Mouse (Mus musculus) C2C12 (cell line): ENCODE results near the gene Cyp46a1. TPM values are rescaled to one million over a fixed set of nuclear protein-coding genes. Genes with fewer than 3 reads are reported as not detected.

ENCODE experiments used
- H3K27me3 ChIP-seq: one replicate; pipeline ENCODE4 v1.6.1; 2011; ENCODE audit not compliant: control insufficient read depth, insufficient read depth, insufficient read length
- H3K36me3 ChIP-seq: one replicate; pipeline ENCODE4 v1.6.1; 2011; ENCODE audit not compliant: control insufficient read depth, insufficient read depth
- H3K4me3 ChIP-seq: one replicate; pipeline ENCODE4 v1.5.1; 2011; ENCODE audit warnings: mild to moderate bottlenecking, control low read depth; ENCODE audit not compliant: poor library complexity, insufficient read depth, severe bottlenecking
- H3K79me2 ChIP-seq: one replicate; pipeline ENCODE4 v1.6.1; 2011; ENCODE audit not compliant: control insufficient read depth, insufficient read depth
- H3K79me3 ChIP-seq: one replicate; pipeline ENCODE4 v1.6.1; 2011; ENCODE audit warnings: low read depth, control low read depth
- H3ac ChIP-seq: one replicate; pipeline ENCODE3; 2011; ENCODE audit warnings: low read depth; ENCODE audit not compliant: control insufficient read depth, insufficient read length
- CEBPB ChIP-seq: IDR thresholded peaks from one replicate; pipeline ENCODE4 v1.6.1; 2011; ENCODE audit warnings: low read depth, mild to moderate bottlenecking, control low read depth, moderate library complexity
- CTCF ChIP-seq: IDR thresholded peaks from one replicate; pipeline ENCODE4 v1.5.1; 2011; ENCODE audit not compliant: control insufficient read depth, insufficient read depth, insufficient read length
- FOSL1 ChIP-seq: IDR thresholded peaks from one replicate; pipeline ENCODE4 v1.8.0; 2011; ENCODE audit warnings: mild to moderate bottlenecking, low read length; ENCODE audit not compliant: poor library complexity, insufficient read depth, severe bottlenecking
- MAX ChIP-seq: IDR thresholded peaks from one replicate; pipeline ENCODE4 v1.6.1; 2011; ENCODE audit warnings: mild to moderate bottlenecking, control low read depth
- MYOD1 ChIP-seq: IDR thresholded peaks from one replicate; pipeline ENCODE4 v1.6.1; 2011; ENCODE audit warnings: low read depth; ENCODE audit not compliant: control insufficient read depth, insufficient read length
- MYOG ChIP-seq: IDR thresholded peaks from one replicate; pipeline ENCODE4 v1.6.1; 2011; ENCODE audit not compliant: control insufficient read depth, insufficient read length; ENCODE audit errors: extremely low read depth
- USF1 ChIP-seq: IDR thresholded peaks from one replicate; pipeline ENCODE4 v1.6.1; 2011; ENCODE audit warnings: low read depth, mild to moderate bottlenecking, control low read depth, moderate library complexity
- polyA plus RNA-seq: library from polyadenylated mRNA; unstranded; fragments of >200 nt; fragmentation: generic; extraction: Trizol; gene quantifications from one replicate; pipeline ENCODE4 v1.2.1, GENCODE M21; 2012; ENCODE audit warnings: missing spikeins

The Cyp46a1 gene
- polyA plus RNA-seq, 1 experiment: 0.67 TPM

DNA sequence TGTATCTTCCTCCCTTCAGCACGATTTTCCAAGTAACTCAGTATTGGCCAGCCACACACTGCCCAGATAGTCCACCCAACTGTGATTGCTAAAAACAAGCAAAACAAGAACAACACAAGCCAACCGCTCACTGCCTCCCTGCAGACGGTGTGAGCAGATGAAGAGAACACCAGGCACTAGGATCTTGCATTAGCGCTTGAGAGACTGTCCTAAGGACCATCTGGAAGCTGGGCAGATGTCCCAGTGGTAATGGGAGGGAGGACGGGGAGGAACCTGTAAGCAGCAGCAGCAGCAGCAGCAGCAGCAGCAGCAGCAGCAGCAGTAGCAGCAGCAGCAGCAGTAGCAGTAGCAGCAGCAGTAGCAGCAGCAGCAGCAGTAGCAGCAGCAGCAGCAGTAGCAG is 14.8 kb downstream of the Cyp46a1 start:
- Histone ChIP-seq H3K36me3 (no peaks in the 10 kb centered on the region), H3ac (no peak overlapping the region), H3K27me3 (peaks cover 11% of the 10 kb centered on the region), H3K79me2 (no peaks in the 10 kb centered on the region), H3K4me3 (no peak overlapping the region), H3K79me3 (no peaks in the 10 kb centered on the region)
- TF ChIP-seq CEBPB (no peak), CTCF (no peak), MYOD1 (no peak)

DNA sequence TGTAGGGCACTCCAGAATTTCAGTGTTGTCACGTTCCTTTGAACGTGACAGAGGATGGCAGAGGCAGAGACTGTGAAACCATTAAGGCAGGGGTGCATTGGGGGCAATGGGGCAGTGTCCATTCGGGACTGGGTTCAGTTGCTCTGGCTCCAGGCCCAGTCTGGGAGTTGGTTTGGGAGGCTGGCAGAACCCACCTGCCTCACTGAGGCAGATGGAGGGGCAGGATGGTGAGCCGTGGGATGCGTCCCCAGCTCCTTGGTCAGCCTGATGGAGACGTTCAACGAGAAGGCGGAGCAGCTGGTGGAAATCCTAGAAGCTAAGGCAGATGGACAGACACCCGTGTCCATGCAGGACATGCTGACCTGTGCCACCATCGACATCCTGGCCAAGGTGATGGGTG is 16.8 kb downstream of the Cyp46a1 start:
- peaks cover 11% of the 10 kb centered on the region for H3K27me3 ChIP-seq
- H3ac ChIP-seq: no peak overlapping the region
- H3K4me3 ChIP-seq: no peak overlapping the region
- H3K79me3 ChIP-seq: no peaks in the 10 kb centered on the region
- TF ChIP-seq CTCF: no peak
- no peak for TF ChIP-seq CEBPB
- no peak for TF ChIP-seq USF1
- TF ChIP-seq MYOG: no peak
- no peak for TF ChIP-seq MAX
- TF ChIP-seq FOSL1: no peak
- no peak for TF ChIP-seq MYOD1
- no peaks in the 10 kb centered on the region for H3K36me3 ChIP-seq
- no peaks in the 10 kb centered on the region for H3K79me2 ChIP-seq

DNA sequence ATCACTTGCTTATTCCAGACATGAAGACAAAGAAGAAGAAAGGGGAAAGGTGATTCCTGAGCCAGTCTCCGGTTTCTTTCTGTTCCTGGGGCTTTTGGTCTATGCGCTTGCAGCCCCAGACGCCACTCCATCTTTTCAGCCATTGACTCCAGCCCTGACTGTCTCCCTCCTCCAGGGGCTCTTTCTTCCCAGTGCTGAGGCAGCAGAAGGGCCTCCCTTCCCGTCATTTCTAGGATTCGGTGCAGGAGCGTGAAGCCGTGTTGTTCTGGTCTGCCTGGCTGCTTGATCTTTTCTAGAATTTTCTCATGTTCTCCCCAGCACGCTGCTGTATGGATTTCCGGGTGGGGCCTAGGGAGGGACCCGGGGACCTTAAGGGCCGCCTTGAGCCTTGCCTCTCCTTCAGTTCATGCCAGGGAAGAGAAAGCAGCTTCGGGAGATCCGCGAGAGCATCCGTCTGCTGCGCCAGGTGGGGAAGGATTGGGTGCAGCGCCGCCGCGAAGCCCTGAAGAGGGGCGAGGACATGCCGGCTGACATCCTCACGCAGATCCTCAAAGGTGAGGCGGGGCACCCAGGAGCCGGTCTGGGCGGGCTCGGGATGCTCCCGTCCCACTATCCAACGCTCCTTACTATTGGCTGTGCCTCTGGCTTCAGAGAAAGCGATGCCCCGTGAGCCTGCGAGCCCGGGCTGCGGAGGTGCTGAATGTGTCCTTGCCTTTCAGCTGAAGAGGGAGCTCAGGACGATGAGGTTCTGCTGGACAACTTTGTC is 18.4 kb downstream of the Cyp46a1 start:
- Histone ChIP-seq H3K4me3 (no peak overlapping the region), H3K79me3 (no peaks in the 10 kb centered on the region), H3K36me3 (no peaks in the 10 kb centered on the region), H3K27me3 (peaks cover 11% of the 10 kb centered on the region), H3ac (no peak overlapping the region), H3K79me2 (no peaks in the 10 kb centered on the region)
- no peak for TF ChIP-seq USF1
- no peak for TF ChIP-seq FOSL1
- TF ChIP-seq CTCF: no peak
- TF ChIP-seq MYOG: no peak
- no peak for TF ChIP-seq MYOD1
- no peak for TF ChIP-seq CEBPB
- TF ChIP-seq MAX: no peak

DNA sequence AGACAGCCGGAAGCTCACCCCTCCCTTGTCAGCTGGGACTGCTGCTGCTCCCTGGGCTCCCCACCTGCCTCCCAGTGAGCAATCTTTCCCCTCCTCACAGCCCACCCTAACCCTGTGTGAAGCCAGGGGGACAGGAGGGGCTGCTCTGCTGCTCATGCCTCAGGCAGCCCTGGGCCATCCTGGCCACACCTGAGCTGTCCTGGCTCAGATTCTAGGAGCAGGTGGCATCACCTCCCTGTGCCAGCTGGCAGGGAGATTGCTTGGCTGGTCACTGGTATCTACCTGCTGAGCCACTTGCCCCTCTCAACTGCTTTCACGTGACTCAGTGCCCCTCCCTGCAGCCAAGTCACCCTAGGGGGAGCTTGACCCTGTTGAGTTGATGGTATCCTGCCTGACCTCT is 20.1 kb downstream of the Cyp46a1 start:
- Histone ChIP-seq H3K79me3 (no peaks in the 10 kb centered on the region), H3K79me2 (no peaks in the 10 kb centered on the region), H3K4me3 (no peak overlapping the region), H3K36me3 (no peaks in the 10 kb centered on the region), H3K27me3 (peaks cover 8% of the 10 kb centered on the region), H3ac (no peak overlapping the region)
- no peak for TF ChIP-seq CEBPB
- no peak for TF ChIP-seq MYOG
- TF ChIP-seq USF1: no peak
- no peak for TF ChIP-seq MAX
- no peak for TF ChIP-seq FOSL1
- no peak for TF ChIP-seq CTCF
- TF ChIP-seq MYOD1: no peak

DNA sequence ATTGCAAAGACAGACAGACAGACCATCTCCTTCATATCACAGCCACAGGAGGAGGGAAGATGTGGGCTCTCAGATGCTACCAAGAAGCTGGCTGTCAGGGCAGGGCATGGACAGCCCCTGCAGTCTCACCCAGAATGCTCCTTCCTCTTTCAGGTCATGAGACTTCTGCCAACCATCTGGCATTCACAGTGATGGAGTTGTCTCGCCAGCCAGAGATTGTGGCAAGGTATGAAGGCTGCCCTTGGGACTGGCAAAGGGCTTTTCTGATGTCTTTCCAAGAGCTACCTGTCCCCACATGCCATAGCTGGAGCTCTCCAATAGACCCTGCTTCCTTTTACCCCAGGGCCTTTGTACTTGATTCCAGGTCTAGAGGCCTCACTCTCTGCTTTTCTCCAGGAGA is 21.1 kb downstream of the Cyp46a1 start:
- Histone ChIP-seq H3ac (no peak overlapping the region), H3K36me3 (no peaks in the 10 kb centered on the region), H3K4me3 (no peak overlapping the region), H3K27me3 (peaks cover 8% of the 10 kb centered on the region), H3K79me3 (no peaks in the 10 kb centered on the region), H3K79me2 (no peaks in the 10 kb centered on the region)
- TF ChIP-seq FOSL1: no peak

DNA sequence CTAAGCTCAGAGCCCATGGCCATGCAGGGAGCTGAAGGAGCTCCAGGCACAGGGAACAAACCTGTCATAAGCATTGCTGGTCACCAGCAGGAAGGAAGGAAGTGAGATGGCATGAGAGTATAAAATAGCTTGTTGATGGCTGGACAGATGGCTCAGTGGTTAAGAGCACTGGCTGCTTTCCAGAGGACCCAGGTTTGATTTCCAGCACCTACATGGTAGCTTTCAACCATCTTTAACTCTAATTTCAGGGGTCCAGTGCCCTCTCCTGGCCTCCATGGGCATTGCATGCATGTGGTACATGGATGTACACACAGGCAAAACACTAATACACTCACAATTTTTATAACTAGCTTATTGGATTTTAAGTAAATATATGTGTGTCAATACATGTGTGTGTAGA is 21.8 kb downstream of the Cyp46a1 start:
- Histone ChIP-seq H3K79me2 (no peaks in the 10 kb centered on the region), H3ac (no peak overlapping the region), H3K79me3 (no peaks in the 10 kb centered on the region), H3K27me3 (peaks cover 8% of the 10 kb centered on the region), H3K36me3 (no peaks in the 10 kb centered on the region), H3K4me3 (no peak overlapping the region)
- TF ChIP-seq MYOG (no peak), FOSL1 (no peak), MYOD1 (no peak), CTCF (no peak), MAX (no peak), CEBPB (no peak), USF1 (no peak)
